ENCODE assay signal across 9 mouse cellular contexts in the genomic region with DNA sequence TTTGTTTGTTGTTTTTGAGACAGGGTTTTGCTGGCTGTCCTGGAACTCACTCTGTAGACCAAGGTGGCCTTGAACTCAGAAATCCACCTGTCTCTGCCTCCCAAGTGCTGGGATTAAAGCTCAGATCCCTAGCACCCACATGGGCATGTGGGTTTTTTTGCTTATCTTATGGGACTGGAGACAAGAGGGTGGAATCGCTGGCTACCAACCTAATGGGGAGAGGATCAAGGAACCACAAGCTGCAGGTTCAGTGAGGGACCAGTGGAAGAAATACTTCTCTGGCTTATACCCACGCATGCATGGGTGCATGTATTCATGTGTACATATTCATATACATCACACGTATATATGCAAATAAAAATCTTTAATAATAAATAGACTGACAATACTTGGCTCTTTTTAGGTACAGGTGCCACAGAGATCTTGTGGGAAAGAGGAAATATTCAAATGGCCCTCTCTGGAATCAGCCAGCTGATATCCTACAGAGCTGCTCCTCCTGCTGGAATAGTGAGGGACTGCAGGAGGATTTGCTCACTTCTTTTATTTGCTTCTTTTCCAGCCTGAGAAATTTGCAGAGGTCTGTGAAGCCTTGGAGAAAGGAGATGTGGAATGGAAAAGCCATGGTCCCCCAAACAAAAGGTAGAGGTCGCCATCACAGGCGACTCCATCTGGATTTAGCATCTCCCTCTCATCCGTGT. TPM values are rescaled to one million over a fixed set of nuclear protein-coding genes. Genes with fewer than 3 reads are reported as not detected.
DNase-seq lines count a peak whose midpoint lies in the region; ATAC-seq lines count a peak whose summit lies in the region.
"Had no signal": no experiment of that assay in that cellular context is flagged by ENCODE, and none has a peak within 500 bp of the region (broad histone marks: within the 10 kb centered on the region; RNA-seq: fewer than 3 reads in every experiment).

No protein-coding gene starts in this region.

- no peak overlapping the region for H3K4me2 ChIP-seq in midbrain, embryonic 13.5 days (replicated peaks)

- no peak overlapping the region for H3K27ac ChIP-seq in midbrain, embryonic 10.5 days (replicated peaks)
- H3K27ac ChIP-seq in midbrain, embryonic 13.5 days: no peak overlapping the region
- H3K27ac ChIP-seq: macrophage had no signal

- DNase-seq in adrenal gland, adult (ENCODE audit: inconsistent age in 2 of 2, low spot score in 1 of 2): peak; percentile 19 to 74
- no peak for DNase-seq in adrenal gland, adult 8-10 months
- DNase-seq in midbrain, embryonic 10.5 days (ENCODE audit: low spot score): peak; percentile 36
- DNase-seq in cerebellum, adult 18-20 months: peak; percentile 52 to 69
- DNase-seq in gastrocnemius, postnatal 14 days: peak; percentile 33
- peak; percentile 61 to 63 for DNase-seq in left cerebral cortex, postnatal 25 days (ENCODE audit: low spot score in 2 of 2)

- 58% methylated on average over 6 of the region's 6 CpGs for WGBS in midbrain, embryonic 10.5 days
- 67% methylated on average over 6 of the region's 6 CpGs for WGBS in midbrain, embryonic 13.5 days

- H3K4me3 ChIP-seq in midbrain, embryonic 10.5 days: no peak overlapping the region
- no peak overlapping the region for H3K4me3 ChIP-seq in midbrain, embryonic 13.5 days (replicated peaks)

- no peaks in the 10 kb centered on the region for H3K27me3 ChIP-seq in midbrain, embryonic 10.5 days (ENCODE audit: low read depth, poor library complexity, severe bottlenecking)
- no peaks in the 10 kb centered on the region for H3K27me3 ChIP-seq in midbrain, embryonic 13.5 days

- no peaks in the 10 kb centered on the region for H3K4me1 ChIP-seq in midbrain, embryonic 10.5 days
- no peaks in the 10 kb centered on the region for H3K4me1 ChIP-seq in midbrain, embryonic 13.5 days (replicated peaks)

- no peak overlapping the region for H3K9ac ChIP-seq in midbrain, embryonic 13.5 days (replicated peaks)

- H3K36me3 ChIP-seq in midbrain, embryonic 10.5 days: peaks cover 70% of the 10 kb centered on the region
- H3K36me3 ChIP-seq in midbrain, embryonic 13.5 days: peaks cover 74% of the 10 kb centered on the region

- peaks cover 6% of the 10 kb centered on the region; the same call in 1 of the 2 replicates for H3K9me3 ChIP-seq in midbrain, embryonic 10.5 days (replicated peaks)
- H3K9me3 ChIP-seq in midbrain, embryonic 13.5 days: no peaks in the 10 kb centered on the region

- no peak for ATAC-seq in midbrain, embryonic 13.5 days
- peak; percentile 51; the same call in 1 of the 2 replicates for ATAC-seq in neutrophil, adult 5-6 weeks (ENCODE audit: extremely low read depth, insufficient number of reproducible peaks, low FRiP score, poor library complexity, severe bottlenecking)

- intact Hi-C loops in gastrocnemius, postnatal 14 days (cut with DNase I; ENCODE audit: low total_unique reads): no loop called here
- intact Hi-C loops in left cerebral cortex, postnatal 25 days (cut with DNase I): no loop called here

RNA-seq across cellular contexts. Expression of a gene that starts 20.3 kb away (rescaled TPM):
- 10 to 100 TPM; 23.0 to 31.3 (median 27.4) TPM for total RNA-seq in adrenal gland, adult 8-10 months (2022)
- 10.8 and 11.6 TPM in 2 replicates for polyA plus RNA-seq in midbrain, embryonic 10.5 days (2016; fragmentation: Nextera tagmentation; extraction: Ambion mirVana)
- 13.4 and 15.4 TPM in 2 replicates for polyA plus RNA-seq in midbrain, embryonic 13.5 days (2015; fragmentation: Nextera tagmentation; extraction: Ambion mirVana)
- 10 to 100 TPM; 14.5 to 15.2 TPM for total RNA-seq in gastrocnemius, postnatal 14 days (2021)
- total RNA-seq in left cerebral cortex, postnatal 25 days (2021): 10 to 100 TPM; 86.6 to 96.8 TPM
- total RNA-seq in neutrophil, adult 5-6 weeks (2017): 10.5 and 10.7 TPM in 2 replicates

RNA-seq across cellular contexts. Expression of a gene that starts 20.5 kb away (rescaled TPM):
- 10 to 100 TPM; 37.5 to 51.4 (median 43.6) TPM for total RNA-seq in adrenal gland, adult 8-10 months (2022)
- 181 and 182 TPM in 2 replicates for polyA plus RNA-seq in midbrain, embryonic 10.5 days (2016; fragmentation: Nextera tagmentation; extraction: Ambion mirVana)
- polyA plus RNA-seq in midbrain, embryonic 13.5 days (2015; fragmentation: Nextera tagmentation; extraction: Ambion mirVana): 137 and 138 TPM in 2 replicates
- 10 to 100 TPM; 14.6 to 18.5 TPM for total RNA-seq in gastrocnemius, postnatal 14 days (2021)
- total RNA-seq in left cerebral cortex, postnatal 25 days (2021): 10 to 100 TPM; 47.4 to 52.3 TPM
- 41.6 and 59.9 TPM in 2 replicates for total RNA-seq in neutrophil, adult 5-6 weeks (2017)

RNA-seq across cellular contexts. Expression of a gene that starts 41.4 kb away (rescaled TPM):
- total RNA-seq in adrenal gland, adult 8-10 months (2022): 10 to 100 TPM; 24.6 to 32.1 (median 28.2) TPM
- 16.0 and 19.2 TPM in 2 replicates for polyA plus RNA-seq in midbrain, embryonic 10.5 days (2016; fragmentation: Nextera tagmentation; extraction: Ambion mirVana)
- 25.5 and 27.5 TPM in 2 replicates for polyA plus RNA-seq in midbrain, embryonic 13.5 days (2015; fragmentation: Nextera tagmentation; extraction: Ambion mirVana)
- total RNA-seq in gastrocnemius, postnatal 14 days (2021): 1 to 10 TPM; 3.1 to 3.7 TPM
- total RNA-seq in left cerebral cortex, postnatal 25 days (2021): 10 to 100 TPM; 24.4 to 31.5 TPM
- 16.3 and 19.9 TPM in 2 replicates for total RNA-seq in neutrophil, adult 5-6 weeks (2017)

RNA-seq across cellular contexts. Expression of a gene that starts 44.7 kb away (rescaled TPM):
- total RNA-seq in adrenal gland, adult 8-10 months (2022): 100 to 1,000 TPM; 211 to 343 (median 258) TPM
- polyA plus RNA-seq in midbrain, embryonic 10.5 days (2016; fragmentation: Nextera tagmentation; extraction: Ambion mirVana): 47.0 and 50.8 TPM in 2 replicates
- 58.1 and 64.7 TPM in 2 replicates for polyA plus RNA-seq in midbrain, embryonic 13.5 days (2015; fragmentation: Nextera tagmentation; extraction: Ambion mirVana)
- 10 to 100 TPM; 69.7 to 70.6 TPM for total RNA-seq in gastrocnemius, postnatal 14 days (2021)
- 100 to 1,000 TPM; 114 to 115 TPM for total RNA-seq in left cerebral cortex, postnatal 25 days (2021)
- total RNA-seq in neutrophil, adult 5-6 weeks (2017): 108 and 112 TPM in 2 replicates
